Mouse (Mus musculus) hindbrain, embryonic 14.5 days (tissue): Measurements from ENCODE around the gene Arhgef7. TPM values are rescaled to one million over a fixed set of nuclear protein-coding genes. Genes with fewer than 3 reads are reported as not detected.
A peak's percentile ranks its signal among the peaks of the same experiment; 100 is the strongest.

Source experiments
- ATAC-seq: fragments of 200-750 bp; cut with Nextera tagmentation; 2 replicates; pipeline ENCODE4 v1.8.0; 2017; ENCODE audit warnings: moderate number of reproducible peaks, mild to moderate bottlenecking, moderate TSS enrichment, moderate library complexity; ENCODE audit not compliant: low FRiP score
- DNase-seq: peaks from one replicate; pipeline ENCODE4 v3.0.0-alpha.2; 2015; ENCODE audit warnings: low spot score
- H3K27ac ChIP-seq: fragments of 300-500 bp; sonication (generic); 2 replicates; pipeline ENCODE4 v1.5.1; 2014; ENCODE audit warnings: mild to moderate bottlenecking, moderate library complexity
- H3K27me3 ChIP-seq: fragments of 300-500 bp; sonication (generic); 2 replicates; pipeline ENCODE4 v1.6.1; 2014; ENCODE audit warnings: mild to moderate bottlenecking, low read length, mixed read lengths; ENCODE audit not compliant: control insufficient read depth, insufficient read depth
- H3K36me3 ChIP-seq: fragments of 300-500 bp; sonication (generic); replicated peaks from 2 replicates; pipeline ENCODE4 v1.6.1; 2014; ENCODE audit not compliant: control insufficient read depth, insufficient read depth
- H3K4me1 ChIP-seq: fragments of 300-500 bp; sonication (generic); replicated peaks from 2 replicates; pipeline ENCODE4 v1.6.1; 2014; ENCODE audit warnings: antibody characterized with exemption, low read length, mixed read lengths; ENCODE audit not compliant: control insufficient read depth, insufficient read depth
- H3K4me2 ChIP-seq: fragments of 300-500 bp; sonication (generic); replicated peaks from 2 replicates; pipeline ENCODE4 v1.6.1; 2014; ENCODE audit warnings: mild to moderate bottlenecking, moderate library complexity
- H3K4me3 ChIP-seq: fragments of 300-500 bp; sonication (generic); replicated peaks from 2 replicates; pipeline ENCODE4 v1.5.1; 2014; ENCODE audit warnings: mild to moderate bottlenecking, low read length
- H3K9ac ChIP-seq: fragments of 300-500 bp; sonication (generic); 2 replicates; pipeline ENCODE4 v1.6.1; 2014
- H3K9me3 ChIP-seq: fragments of 300-500 bp; sonication (generic); 2 replicates; pipeline ENCODE4 v1.6.1; 2016; ENCODE audit warnings: low read length; ENCODE audit not compliant: control insufficient read depth
- WGBS: fragments of 180-500 bp; shearing (Covaris S2); extraction: QIAGEN DNeasy Blood & Tissue Kit; methylation state at CpG from one replicate; pipeline ENCODE4 v1.1.7; 2014; 5-methylcytosine and 5-hydroxymethylcytosine counted together
- polyA plus RNA-seq: library from polyadenylated mRNA; unstranded; fragments of >200 nt; fragmentation: Nextera tagmentation; extraction: Ambion mirVana; gene quantifications from 2 replicates; pipeline ENCODE4 v1.2.1, GENCODE M21; 2014

The Arhgef7 gene
- polyA plus RNA-seq, 1 experiment from 2014 or later = 78.0 TPM

DNA sequence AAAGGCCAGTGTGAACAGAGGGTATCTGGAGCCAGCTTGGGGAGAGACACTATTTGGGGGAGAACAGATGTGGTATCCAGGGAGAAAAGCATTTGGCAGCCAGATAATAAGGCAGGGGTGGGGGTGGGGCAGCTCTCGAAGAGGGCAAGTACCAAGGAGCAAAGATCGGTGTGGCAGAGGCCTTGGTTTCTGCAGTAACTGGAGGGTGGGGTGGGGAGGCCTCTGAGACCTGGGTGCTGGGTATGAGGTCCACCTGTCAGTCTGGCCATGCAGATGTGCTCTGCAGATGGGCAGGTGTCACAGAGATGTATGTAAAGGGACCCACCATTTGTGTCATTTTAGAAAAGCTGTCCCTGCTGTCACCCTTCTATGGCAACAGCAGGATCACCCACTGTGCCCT is 18.7 kb upstream of the Arhgef7 start:
- Histone ChIP-seq H3K36me3 (no peaks in the 10 kb centered on the region), H3K9me3 (no peaks in the 10 kb centered on the region), H3K4me1 (no peaks in the 10 kb centered on the region), H3K4me3 (no peak overlapping the region), H3K27me3 (no peaks in the 10 kb centered on the region), H3K9ac (no peak overlapping the region), H3K27ac (no peak overlapping the region), H3K4me2 (no peak overlapping the region)
- WGBS = 49% methylated on average over 2 of the region's 2 CpGs
- no peak for DNase-seq
- ATAC-seq = no peak

DNA sequence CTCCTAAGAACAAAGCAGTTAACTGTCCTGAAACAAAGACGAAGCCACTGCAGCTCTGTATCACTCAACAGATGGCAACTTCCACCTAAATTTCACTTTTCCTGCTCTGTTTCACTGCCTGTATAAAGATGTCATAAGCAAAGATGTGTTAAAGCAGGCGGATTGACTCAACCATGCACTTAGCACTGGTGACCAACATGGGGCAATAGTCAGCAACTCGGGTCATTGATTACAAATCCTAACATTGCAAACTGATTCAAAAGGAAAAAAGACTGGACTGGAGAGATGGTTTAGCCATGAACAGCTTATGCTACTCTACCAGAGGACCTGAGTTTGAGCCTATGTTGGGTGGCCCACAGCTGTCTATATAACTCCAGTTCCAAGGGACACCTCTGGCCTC is 18.0 kb upstream of the Arhgef7 start:
- Histone ChIP-seq H3K27me3 (no peaks in the 10 kb centered on the region), H3K4me2 (no peak overlapping the region), H3K36me3 (no peaks in the 10 kb centered on the region), H3K27ac (no peak overlapping the region), H3K9me3 (no peaks in the 10 kb centered on the region), H3K4me3 (no peak overlapping the region), H3K9ac (no peak overlapping the region), H3K4me1 (no peaks in the 10 kb centered on the region)
- WGBS = 79% methylated on average over 3 of the region's 3 CpGs
- DNase-seq (no peak), ATAC-seq (no peak)

DNA sequence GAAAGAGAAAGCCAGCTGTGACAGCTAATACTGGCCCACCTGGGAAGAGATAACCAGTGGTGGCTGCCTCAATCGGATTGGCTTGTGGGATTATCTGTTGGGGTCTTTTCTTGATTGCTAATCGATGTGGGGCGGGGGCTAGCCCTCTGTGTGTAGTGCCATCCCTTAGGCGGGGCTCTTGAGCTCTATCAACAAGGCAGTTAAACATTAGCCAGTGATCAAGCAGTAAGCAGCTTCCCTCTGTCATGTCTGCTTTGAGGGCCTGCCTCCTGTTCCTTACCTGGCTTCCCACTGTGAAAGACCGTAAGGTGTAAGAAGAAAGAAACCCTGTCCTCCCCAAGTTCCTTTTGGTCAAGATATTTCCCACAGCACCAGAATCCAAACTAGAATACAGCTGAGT is 17.1 kb upstream of the Arhgef7 start:
- no peaks in the 10 kb centered on the region for H3K4me1 ChIP-seq
- H3K27ac ChIP-seq = no peak overlapping the region
- H3K4me2 ChIP-seq = no peak overlapping the region
- H3K4me3 ChIP-seq = no peak overlapping the region
- H3K36me3 ChIP-seq = no peaks in the 10 kb centered on the region
- DNase-seq (no peak), ATAC-seq (no peak)
- no peaks in the 10 kb centered on the region for H3K27me3 ChIP-seq
- H3K9ac ChIP-seq = no peak overlapping the region
- 67% methylated on average over 5 of the region's 5 CpGs for WGBS
- no peaks in the 10 kb centered on the region for H3K9me3 ChIP-seq

DNA sequence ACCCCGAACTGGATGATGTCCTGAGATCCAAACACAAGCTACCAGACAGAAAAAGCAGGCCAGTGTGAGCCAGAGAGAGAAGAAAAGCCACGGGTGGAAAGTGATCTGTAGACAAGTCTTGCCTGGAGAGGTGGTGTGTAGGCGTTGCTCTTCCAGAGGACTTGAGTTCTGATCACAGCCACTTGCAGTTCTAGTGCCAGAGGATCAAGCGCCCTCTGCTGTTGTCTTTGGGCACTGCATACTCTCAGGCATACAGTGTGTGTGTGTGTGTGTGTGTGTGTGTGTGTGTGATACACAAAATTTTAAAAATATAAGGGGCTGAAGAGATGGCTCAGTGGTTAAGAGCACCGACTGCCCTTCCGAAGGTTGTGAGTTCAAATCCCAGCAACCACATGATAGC is 15.3 kb upstream of the Arhgef7 start:
- Histone ChIP-seq H3K4me2 (no peak overlapping the region), H3K4me3 (no peak overlapping the region), H3K9ac (no peak overlapping the region), H3K27me3 (no peaks in the 10 kb centered on the region; the same call in 1 of the 2 replicates), H3K9me3 (no peaks in the 10 kb centered on the region), H3K36me3 (no peaks in the 10 kb centered on the region), H3K4me1 (no peaks in the 10 kb centered on the region), H3K27ac (no peak overlapping the region)
- DNase-seq (no peak), ATAC-seq (no peak)
- WGBS = 87% methylated on average over 6 of the region's 6 CpGs

DNA sequence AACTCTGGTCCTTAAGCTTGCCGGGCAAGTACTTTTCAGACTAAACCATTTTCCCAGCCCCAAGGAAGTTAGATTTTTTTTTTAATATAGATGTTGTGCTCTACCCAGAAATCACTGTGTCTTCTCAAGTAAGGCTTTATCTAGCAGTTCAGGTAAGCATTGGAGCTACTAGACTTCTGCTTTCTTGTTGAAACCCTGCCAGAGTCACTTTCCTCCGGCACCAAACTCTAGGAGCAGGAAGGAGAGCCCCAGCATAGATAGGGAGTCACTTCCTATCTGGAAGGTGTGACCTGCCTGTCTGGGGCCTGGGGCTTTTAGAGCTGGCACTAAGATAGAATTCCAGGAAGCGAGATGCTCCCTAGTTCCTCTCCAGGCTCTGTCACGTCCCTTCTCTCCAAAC is 10.3 kb upstream of the Arhgef7 start:
- H3K4me3 ChIP-seq = no peak overlapping the region
- 86% methylated on average over 4 of the region's 4 CpGs for WGBS
- H3K27me3 ChIP-seq = no peaks in the 10 kb centered on the region; the same call in 1 of the 2 replicates
- H3K36me3 ChIP-seq = no peaks in the 10 kb centered on the region
- ATAC-seq (no peak), DNase-seq (no peak)
- no peaks in the 10 kb centered on the region for H3K9me3 ChIP-seq
- no peak overlapping the region for H3K9ac ChIP-seq
- no peaks in the 10 kb centered on the region for H3K4me1 ChIP-seq
- no peak overlapping the region for H3K27ac ChIP-seq
- H3K4me2 ChIP-seq = no peak overlapping the region

DNA sequence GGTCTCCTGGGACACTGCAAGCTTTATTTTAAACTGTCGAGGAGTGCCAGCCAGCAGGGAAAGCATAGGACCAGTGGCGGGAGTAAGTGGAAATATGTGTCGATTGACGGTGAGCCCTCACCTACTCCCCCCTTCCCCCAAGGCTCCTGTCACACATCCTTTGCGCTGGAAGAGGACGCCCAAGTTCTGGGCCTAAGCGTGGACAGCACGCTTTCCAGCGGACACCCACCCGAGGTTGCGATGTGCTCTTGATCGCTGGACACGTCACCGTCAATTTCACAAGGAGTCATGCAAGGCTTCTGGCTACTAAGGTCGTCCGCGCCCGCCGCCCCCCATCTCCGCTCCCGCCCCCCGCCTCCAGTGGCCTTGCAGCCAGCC is 259 bp upstream of the Arhgef7 start:
- Histone ChIP-seq H3K4me1 (peaks cover 23% of the 10 kb centered on the region), H3K4me2 (peak overlapping the region; percentile 91), H3K27ac (peak overlapping the region; percentile 99), H3K9me3 (no peaks in the 10 kb centered on the region), H3K36me3 (no peaks in the 10 kb centered on the region), H3K27me3 (no peaks in the 10 kb centered on the region), H3K9ac (peak overlapping the region; percentile 94), H3K4me3 (peak overlapping the region; percentile 62)
- under 1% methylated on average over 22 of the region's 22 CpGs for WGBS
- DNase-seq (peak; percentile 42), ATAC-seq (peak; percentile 36)

DNA sequence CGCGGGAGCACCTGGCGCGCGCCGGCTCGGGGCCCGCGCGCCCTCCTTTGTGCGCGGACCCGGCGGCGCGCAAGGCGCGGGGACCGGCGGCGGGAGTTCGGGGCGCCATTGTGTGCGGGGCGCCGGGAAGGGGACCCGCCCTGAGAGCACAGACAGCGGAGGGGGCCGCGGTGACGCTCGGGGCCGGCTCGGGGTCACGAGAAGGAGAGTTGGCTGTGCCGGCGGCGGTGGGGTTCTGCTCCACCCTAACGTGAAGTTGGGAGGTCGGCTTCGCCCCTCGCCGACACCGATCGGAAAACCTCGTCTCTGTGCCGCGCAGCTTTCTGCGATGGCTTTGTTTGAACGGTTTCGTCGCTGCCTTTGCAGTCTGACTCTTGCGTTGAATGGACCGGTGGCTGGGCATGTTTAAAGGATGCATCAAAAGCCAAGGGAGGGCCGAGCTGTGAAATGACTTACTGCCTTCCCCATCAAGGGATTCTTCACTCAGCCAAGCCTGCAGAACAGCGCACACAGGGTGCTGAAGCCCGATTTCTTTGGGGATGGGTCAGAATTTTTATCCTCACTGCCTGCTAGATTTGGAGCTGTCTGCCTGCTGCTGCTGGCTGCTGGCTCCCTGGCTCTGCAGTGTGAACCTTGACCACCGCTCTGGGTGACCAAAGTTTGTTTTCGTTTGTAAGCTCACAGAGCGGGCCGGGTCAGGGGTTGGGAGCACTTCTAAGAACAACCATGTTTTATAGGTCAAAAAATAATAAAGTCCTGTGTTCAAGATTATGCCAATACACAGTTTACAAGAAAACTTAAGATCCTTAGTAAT is 1.2 kb downstream of the Arhgef7 start:
- H3K4me2 ChIP-seq = peak overlapping the region; percentile 91
- no peaks in the 10 kb centered on the region for H3K9me3 ChIP-seq
- peak overlapping the region; percentile 94 for H3K9ac ChIP-seq
- H3K4me3 ChIP-seq = peak overlapping the region; percentile 62
- H3K36me3 ChIP-seq = no peaks in the 10 kb centered on the region
- H3K27me3 ChIP-seq = no peaks in the 10 kb centered on the region
- ATAC-seq (peak; percentile 54), DNase-seq (peak; percentile 69)
- WGBS = under 1% methylated on average over 59 of the region's 61 CpGs
- H3K27ac ChIP-seq = peak overlapping the region; percentile 99
- H3K4me1 ChIP-seq = peaks cover 23% of the 10 kb centered on the region

DNA sequence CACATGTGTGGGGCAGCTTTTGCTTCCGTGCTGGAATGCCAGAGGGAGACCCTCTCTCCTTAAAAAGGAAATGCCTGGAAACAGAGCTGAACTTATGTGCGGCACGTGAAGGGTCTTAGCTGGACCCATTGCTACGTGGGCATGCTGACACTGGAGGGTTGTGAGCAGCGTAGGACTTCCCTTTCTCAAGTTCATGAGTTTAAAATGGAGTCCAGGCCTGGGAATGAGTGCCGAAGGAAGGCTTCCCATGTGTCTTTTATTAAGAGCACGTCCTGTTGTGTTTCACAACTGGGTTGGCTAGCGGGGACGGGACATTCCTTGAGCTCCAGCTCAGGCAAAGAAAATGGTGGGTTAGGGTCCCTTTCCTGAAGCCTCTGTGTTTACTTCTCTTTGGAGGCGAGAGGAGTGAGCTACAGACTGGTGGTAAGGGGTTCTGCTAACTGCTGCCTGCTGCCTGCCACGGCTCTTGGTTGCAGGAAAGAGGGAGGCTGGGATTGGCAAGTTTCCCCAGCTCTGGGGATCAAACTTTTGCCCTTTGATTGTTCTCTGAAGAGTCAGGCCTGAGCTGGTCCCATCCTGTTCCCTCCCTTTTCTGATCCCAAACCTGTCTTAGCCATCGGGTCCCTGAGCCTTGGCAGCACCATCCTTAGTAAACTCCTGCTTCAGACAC is 2.9 kb downstream of the Arhgef7 start:
- ATAC-seq (no peak), DNase-seq (no peak)
- peak overlapping the region; percentile 62 for H3K4me3 ChIP-seq
- H3K27me3 ChIP-seq = no peaks in the 10 kb centered on the region
- peaks cover 23% of the 10 kb centered on the region for H3K4me1 ChIP-seq
- H3K9me3 ChIP-seq = no peaks in the 10 kb centered on the region
- WGBS = 59% methylated on average over 12 of the region's 12 CpGs
- 0 out of 2 replicates have a peak overlapping the region, but pooled peaks have one; percentile 94 for H3K9ac ChIP-seq
- H3K4me2 ChIP-seq = peak overlapping the region; percentile 91
- no peak overlapping the region for H3K27ac ChIP-seq
- H3K36me3 ChIP-seq = no peaks in the 10 kb centered on the region; the same call in 1 of the 2 replicates

DNA sequence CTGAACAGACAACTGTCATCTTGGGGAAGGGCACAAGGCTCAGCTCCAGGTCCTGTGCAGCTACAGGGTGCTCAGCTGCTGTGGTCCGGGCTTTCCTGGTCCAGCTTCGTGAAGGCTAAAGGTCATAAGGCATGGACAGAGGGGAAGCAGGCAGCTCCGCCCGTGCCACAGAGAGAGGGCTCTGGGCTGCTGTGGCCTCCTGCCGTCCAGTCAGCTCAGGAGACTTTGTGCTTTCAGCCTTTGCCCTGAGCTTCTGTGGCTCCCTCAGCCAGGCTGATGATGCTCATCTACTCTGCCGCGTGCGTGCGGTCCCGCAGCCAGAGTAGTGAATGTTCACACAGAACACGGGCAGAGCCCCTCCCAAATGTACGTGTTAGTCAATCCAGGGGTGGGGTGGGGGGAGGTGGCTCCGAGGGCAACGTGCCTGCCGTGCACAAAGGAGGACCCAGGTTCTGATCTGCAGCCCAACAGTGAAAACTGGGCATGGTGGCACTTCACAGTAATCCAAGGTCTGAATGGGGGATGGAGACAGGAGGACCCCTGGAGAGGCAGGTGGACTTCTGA is 8.2 kb downstream of the Arhgef7 start:
- Histone ChIP-seq H3K4me2 (no peak overlapping the region), H3K27ac (no peak overlapping the region), H3K27me3 (no peaks in the 10 kb centered on the region), H3K36me3 (peaks cover 32% of the 10 kb centered on the region), H3K9ac (no peak overlapping the region), H3K4me3 (no peak overlapping the region), H3K9me3 (no peaks in the 10 kb centered on the region), H3K4me1 (peaks cover 6% of the 10 kb centered on the region)
- ATAC-seq (no peak), DNase-seq (no peak)
- WGBS = 90% methylated on average over 15 of the region's 15 CpGs
